Mouse (Mus musculus) frontal cortex, adult 2 months (tissue): ENCODE results near the gene Rb1. TPM values are rescaled to one million over a fixed set of nuclear protein-coding genes. Genes with fewer than 3 reads are reported as not detected.
A peak's percentile ranks its signal among the peaks of the same experiment; 100 is the strongest.

Experiments
- DNase-seq, 2 experiments: peaks; one replicate each; pipeline ENCODE4 v3.0.0; 2022; ENCODE audit warnings: low spot score in 1 of 2; ENCODE audit errors: extremely low spot score in 1 of 2
- polyA plus RNA-seq: library from polyadenylated mRNA; depleted of rRNA; stranded (reverse); fragments of >200 nt; gene quantifications from 2 replicates; pipeline ENCODE4 v1.2.3, GENCODE M21; 2012; rRNA removed

Rb1 gene
- 24.3 and 27.2 TPM in 2 replicates for polyA plus RNA-seq

- DNase-seq: peak; percentile 38 to 79
Observed at GRCm38 (mm10) chr14:73325456-73326381, at the start of gene Rb1. Gene Rb1, minus strand, starts transcription at chr14:73325822.

- no peak for DNase-seq
Observed at GRCm38 (mm10) chr14:73374315-73374890, 48.8 kb upstream of the Rb1 start.

GRCm38 (mm10) chr14:73373606-73374005 is 48.0 kb upstream of the Rb1 start:
- DNase-seq: no peak

- DNase-seq: no peak
Observed at GRCm38 (mm10) chr14:73372990-73373389, 47.4 kb upstream of the Rb1 start.

GRCm38 (mm10) chr14:73371577-73371976 is 46.0 kb upstream of the Rb1 start:
- no peak for DNase-seq

GRCm38 (mm10) chr14:73370695-73371372 is 45.2 kb upstream of the Rb1 start:
- DNase-seq: no peak

GRCm38 (mm10) chr14:73370078-73370670 is 44.6 kb upstream of the Rb1 start:
- DNase-seq: no peak

GRCm38 (mm10) chr14:73369634-73370033 is 44.0 kb upstream of the Rb1 start:
- no peak for DNase-seq

GRCm38 (mm10) chr14:73368966-73369365 is 43.3 kb upstream of the Rb1 start:
- DNase-seq: no peak

GRCm38 (mm10) chr14:73368221-73368620 is 42.6 kb upstream of the Rb1 start:
- DNase-seq: no peak

GRCm38 (mm10) chr14:73366278-73366677 is 40.7 kb upstream of the Rb1 start:
- DNase-seq: no peak

- no peak for DNase-seq
Observed at GRCm38 (mm10) chr14:73363782-73364181, 38.2 kb upstream of the Rb1 start.

GRCm38 (mm10) chr14:73354700-73355099 is 29.1 kb upstream of the Rb1 start:
- DNase-seq: no peak

GRCm38 (mm10) chr14:73351118-73351517 is 25.5 kb upstream of the Rb1 start:
- DNase-seq: no peak

- no peak for DNase-seq
Observed at GRCm38 (mm10) chr14:73350029-73350428, 24.4 kb upstream of the Rb1 start.

- DNase-seq: no peak
Observed at GRCm38 (mm10) chr14:73349061-73349670, 23.5 kb upstream of the Rb1 start.

- no peak for DNase-seq
Observed at GRCm38 (mm10) chr14:73347302-73347701, 21.7 kb upstream of the Rb1 start.

GRCm38 (mm10) chr14:73345614-73346013 is 20.0 kb upstream of the Rb1 start:
- DNase-seq: no peak

GRCm38 (mm10) chr14:73340051-73340755 is 14.6 kb upstream of the Rb1 start:
- DNase-seq: no peak

- no peak for DNase-seq
Observed at GRCm38 (mm10) chr14:73339615-73340014, 14.0 kb upstream of the Rb1 start.
